Mouse (Mus musculus) CH12.LX (cell line): ENCODE results near the gene Tcl1b1.

ENCODE experiments used
- CHD1 ChIP-seq: IDR thresholded peaks from 2 replicates; pipeline ENCODE4 v1.6.1; 2012; ENCODE audit warnings: low read depth, low read length, improper control_type of control experiment, inconsistent platforms
- CTCF ChIP-seq, 2 experiments: IDR thresholded peaks in 1 of 2; conservative IDR thresholded peaks in 1 of 2; 2 replicates each; pipeline ENCODE4 v1.5.1; 2011 to 2012; ENCODE audit warnings: low read depth in 2 of 2, low read length in 2 of 2, improper control_type of control experiment in 1 of 2, inconsistent platforms in 1 of 2, mild to moderate bottlenecking in 1 of 2, moderate library complexity in 1 of 2
- EP300 ChIP-seq: IDR thresholded peaks from 2 replicates; pipeline ENCODE4 v1.6.1; 2011; ENCODE audit warnings: low read length, improper control_type of control experiment
- KAT2A ChIP-seq: IDR thresholded peaks from 2 replicates; pipeline ENCODE4 v1.6.1; 2012; ENCODE audit warnings: low read length, improper control_type of control experiment, inconsistent platforms; ENCODE audit not compliant: insufficient replicate concordance
- MAX ChIP-seq: IDR thresholded peaks from 2 replicates; pipeline ENCODE4 v1.6.1; 2011; ENCODE audit warnings: low read length, improper control_type of control experiment
- MAZ ChIP-seq: IDR thresholded peaks from 2 replicates; pipeline ENCODE4 v1.6.1; 2012; ENCODE audit warnings: low read depth, mild to moderate bottlenecking, inconsistent platforms, low read length, improper control_type of control experiment, moderate library complexity
- POLR2A ChIP-seq: IDR thresholded peaks from 2 replicates; pipeline ENCODE4 v1.6.1; 2011; ENCODE audit warnings: low read depth, mild to moderate bottlenecking, improper control_type of control experiment, low read length
- POLR2AphosphoS2 ChIP-seq: IDR thresholded peaks from 2 replicates; pipeline ENCODE4 v1.6.1; 2011; ENCODE audit warnings: low read depth, low read length, improper control_type of control experiment
- TBP ChIP-seq: conservative IDR thresholded peaks from 2 replicates; pipeline ENCODE4 v1.6.1; 2011; ENCODE audit warnings: low read depth, low read length, improper control_type of control experiment
- UBTF ChIP-seq: IDR thresholded peaks from 2 replicates; pipeline ENCODE4 v1.6.1; 2012; ENCODE audit warnings: low read depth, mild to moderate bottlenecking, inconsistent platforms, low read length, improper control_type of control experiment, moderate library complexity
- USF1 ChIP-seq: IDR thresholded peaks from 2 replicates; pipeline ENCODE4 v1.6.1; 2014; ENCODE audit warnings: low read depth, mild to moderate bottlenecking, inconsistent platforms, low read length, improper control_type of control experiment

DNA sequence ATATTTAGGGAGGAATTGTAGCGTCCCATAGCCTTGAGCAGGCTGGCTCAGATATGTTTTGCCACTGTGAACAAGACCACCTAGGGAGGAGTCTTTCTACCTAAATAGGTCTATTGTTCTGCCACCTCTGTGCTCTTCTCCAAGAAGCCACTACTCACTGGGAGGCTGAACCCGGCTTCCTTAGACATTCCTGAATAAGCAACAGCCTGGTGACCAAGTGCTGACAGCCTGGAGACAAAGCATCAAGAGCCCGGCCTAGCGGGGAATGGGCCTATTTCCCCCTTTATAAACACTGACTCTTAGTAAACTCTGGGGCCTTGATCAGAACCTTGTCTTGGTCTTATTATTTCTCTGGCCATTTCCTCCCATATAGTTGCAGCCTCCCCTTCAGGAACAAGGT lies 33.0 kb upstream of the Tcl1b1 start:
- no peak for TF ChIP-seq EP300
- TF ChIP-seq CHD1: no peak
- TF ChIP-seq CTCF (conservative IDR thresholded peaks at IDR 0.05 in 1 of 2, IDR thresholded peaks at IDR 0.05 in 1 of 2; ENCODE audit: low read depth in 2 of 2, low read length in 2 of 2): no peak
- TF ChIP-seq MAZ: no peak
- TF ChIP-seq MAX: no peak
- TF ChIP-seq USF1: no peak
- TF ChIP-seq TBP: no peak
- no peak for TF ChIP-seq UBTF
- TF ChIP-seq POLR2AphosphoS2: no peak
- no peak for TF ChIP-seq POLR2A
- TF ChIP-seq KAT2A: no peak
